Mouse (Mus musculus): ENCODE data around the gene Hltf. TPM values are rescaled to one million over a fixed set of nuclear protein-coding genes. Genes with fewer than 3 reads are reported as not detected.

The Hltf gene
- total and polyA plus RNA-seq, 2 experiments, result 1.2 to 15.2 TPM

GRCm38 (mm10) chr3:20143726-20144125 lies 86.1 kb downstream of the Hltf start:
- Histone ChIP-seq H3K4me1 (ENCODE audit: control insufficient read depth, insufficient read depth, low read length) (no peaks in the 10 kb centered on the region), H3K9ac (ENCODE audit: low read depth, low read length) (no peak overlapping the region), H3K36me3 (ENCODE audit: control insufficient read depth, insufficient read depth, low read length) (no peaks in the 10 kb centered on the region; the same call in 1 of the 2 replicates), H3K27ac (replicated peaks; ENCODE audit: insufficient read depth, low read depth, low read length) (no peak overlapping the region), H3K4me3 (ENCODE audit: insufficient read depth, low read depth, low read length) (no peak overlapping the region), H3K79me2 (ENCODE audit: control insufficient read depth, insufficient read depth, low read length) (no peaks in the 10 kb centered on the region), H3K27me3 (ENCODE audit: control insufficient read depth, insufficient read depth, low read length) (no peaks in the 10 kb centered on the region)
- 76% methylated on average over 3 of the region's 3 CpGs for WGBS
- TF ChIP-seq CTCF (IDR thresholded peaks at IDR 0.05; ENCODE audit: low read depth, low read length) (no peak), POLR2A (IDR thresholded peaks at IDR 0.05; ENCODE audit: extremely low read depth, insufficient read depth, low read length) (no peak)
- DNase-seq (ENCODE audit: extremely low read depth, low read depth, low spot score), result no peak

DNA sequence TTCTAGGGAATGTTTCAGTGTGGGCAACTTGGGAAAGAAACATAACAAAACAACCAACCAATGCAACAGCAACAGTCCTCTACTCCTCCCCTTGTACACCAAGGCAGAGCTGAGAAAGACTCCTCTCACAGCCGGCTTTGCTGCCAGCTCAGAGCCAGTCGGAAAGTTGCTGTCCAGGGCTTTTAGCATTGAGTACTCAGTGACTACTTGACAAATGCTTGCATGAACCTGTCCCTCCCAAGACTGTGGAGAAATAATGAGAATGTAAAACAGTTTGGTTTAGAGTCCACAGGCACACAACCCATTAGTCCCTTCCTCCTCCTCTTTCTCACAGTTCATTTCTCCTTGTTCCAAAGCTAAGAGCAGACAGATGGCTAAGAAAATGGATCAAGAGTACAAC lies 86.8 kb downstream of the Hltf start:
- WGBS, result 82% methylated on average over 2 of the region's 2 CpGs
- no peak overlapping the region for H3K27ac ChIP-seq (replicated peaks; ENCODE audit: insufficient read depth, low read depth, low read length)
- peaks cover 2% of the 10 kb centered on the region; the same call in 1 of the 2 replicates for H3K36me3 ChIP-seq (ENCODE audit: control insufficient read depth, insufficient read depth, low read length)

DNA sequence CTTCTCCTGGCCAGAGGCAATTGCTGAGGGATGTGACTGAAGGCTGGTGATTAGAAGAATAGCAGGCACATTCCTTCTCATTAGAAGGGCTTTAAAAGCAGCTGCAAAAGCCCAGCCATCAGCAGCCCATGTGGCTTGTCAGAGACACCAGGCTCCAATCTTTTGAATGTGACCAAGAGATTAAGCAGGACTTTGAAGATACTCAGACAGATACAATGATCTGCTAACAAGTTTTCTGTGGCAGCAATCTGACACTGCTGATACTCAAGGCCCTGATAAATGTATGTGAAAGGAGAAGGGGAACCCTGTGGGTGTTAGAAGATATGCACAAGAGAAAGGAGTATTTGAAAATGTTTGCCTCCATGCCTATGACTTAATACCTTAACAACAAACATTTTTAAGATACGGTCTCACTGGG lies 88.1 kb downstream of the Hltf start:
- TF ChIP-seq CTCF (IDR thresholded peaks at IDR 0.05; ENCODE audit: low read depth, low read length) (no peak), POLR2A (IDR thresholded peaks at IDR 0.05; ENCODE audit: extremely low read depth, insufficient read depth, low read length) (no peak)
- no peak overlapping the region for H3K27ac ChIP-seq (replicated peaks; ENCODE audit: insufficient read depth, low read depth, low read length)
- no peak overlapping the region for H3K9ac ChIP-seq (ENCODE audit: low read depth, low read length)
- H3K4me3 ChIP-seq (ENCODE audit: insufficient read depth, low read depth, low read length), result no peak overlapping the region
- DNase-seq (ENCODE audit: extremely low read depth, low read depth, low spot score), result no peak
- peaks cover 8% of the 10 kb centered on the region; the same call in 1 of the 2 replicates for H3K36me3 ChIP-seq (ENCODE audit: control insufficient read depth, insufficient read depth, low read length)
- H3K4me1 ChIP-seq (ENCODE audit: control insufficient read depth, insufficient read depth, low read length), result no peaks in the 10 kb centered on the region
- H3K27me3 ChIP-seq (ENCODE audit: control insufficient read depth, insufficient read depth, low read length), result no peaks in the 10 kb centered on the region
- WGBS, result 91% methylated on average over 1 of the region's 1 CpGs
- H3K79me2 ChIP-seq (ENCODE audit: control insufficient read depth, insufficient read depth, low read length), result no peaks in the 10 kb centered on the region

More for the DNA sequence above, 86.8 kb downstream of the Hltf start:
- Histone ChIP-seq H3K9ac (ENCODE audit: low read depth, low read length) (no peak overlapping the region), H3K79me2 (ENCODE audit: control insufficient read depth, insufficient read depth, low read length) (no peaks in the 10 kb centered on the region), H3K4me1 (ENCODE audit: control insufficient read depth, insufficient read depth, low read length) (no peaks in the 10 kb centered on the region), H3K27me3 (ENCODE audit: control insufficient read depth, insufficient read depth, low read length) (no peaks in the 10 kb centered on the region), H3K4me3 (ENCODE audit: insufficient read depth, low read depth, low read length) (no peak overlapping the region)
- TF ChIP-seq CTCF (IDR thresholded peaks at IDR 0.05; ENCODE audit: low read depth, low read length), result no peak
- no peak for TF ChIP-seq POLR2A (IDR thresholded peaks at IDR 0.05; ENCODE audit: extremely low read depth, insufficient read depth, low read length)
- no peak for DNase-seq (ENCODE audit: extremely low read depth, low read depth, low spot score)

DNA sequence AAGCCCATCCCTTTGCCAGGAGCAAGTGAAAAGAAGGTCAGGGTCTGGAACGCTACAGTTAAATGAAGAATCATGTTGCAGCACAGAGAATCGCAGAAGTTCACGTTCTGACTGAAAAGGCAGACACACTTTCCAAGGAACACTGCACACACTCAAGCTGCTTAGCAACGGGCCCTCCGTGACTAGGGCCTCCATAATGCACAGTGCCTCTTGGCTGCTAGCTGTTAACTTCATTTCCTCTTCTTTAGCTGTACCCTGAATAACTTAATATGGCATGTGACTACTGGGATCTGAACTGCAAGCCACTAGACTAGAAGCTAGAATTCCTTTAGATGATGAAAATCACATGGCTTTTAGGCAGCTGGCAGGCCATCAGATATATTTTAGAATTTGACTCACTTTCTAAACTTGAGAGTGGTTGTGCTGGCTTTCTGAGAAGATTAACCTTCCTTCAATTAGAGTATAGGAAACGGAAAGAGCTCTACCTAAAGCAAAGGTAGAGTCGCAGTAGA lies 89.3 kb downstream of the Hltf start:
- H3K9ac ChIP-seq (ENCODE audit: low read depth, low read length), result no peak overlapping the region
- TF ChIP-seq CTCF (IDR thresholded peaks at IDR 0.05; ENCODE audit: low read depth, low read length), result no peak
- no peak for TF ChIP-seq POLR2A (IDR thresholded peaks at IDR 0.05; ENCODE audit: extremely low read depth, insufficient read depth, low read length)
- no peaks in the 10 kb centered on the region for H3K27me3 ChIP-seq (ENCODE audit: control insufficient read depth, insufficient read depth, low read length)
- no peaks in the 10 kb centered on the region for H3K4me1 ChIP-seq (ENCODE audit: control insufficient read depth, insufficient read depth, low read length)
- H3K36me3 ChIP-seq (ENCODE audit: control insufficient read depth, insufficient read depth, low read length), result peaks cover 8% of the 10 kb centered on the region; the same call in 1 of the 2 replicates
- DNase-seq (ENCODE audit: extremely low read depth, low read depth, low spot score), result no peak
- no peaks in the 10 kb centered on the region for H3K79me2 ChIP-seq (ENCODE audit: control insufficient read depth, insufficient read depth, low read length)
- no peak overlapping the region for H3K4me3 ChIP-seq (ENCODE audit: insufficient read depth, low read depth, low read length)
- no peak overlapping the region for H3K27ac ChIP-seq (replicated peaks; ENCODE audit: insufficient read depth, low read depth, low read length)
- WGBS, result 94% methylated on average over 7 of the region's 7 CpGs

DNA sequence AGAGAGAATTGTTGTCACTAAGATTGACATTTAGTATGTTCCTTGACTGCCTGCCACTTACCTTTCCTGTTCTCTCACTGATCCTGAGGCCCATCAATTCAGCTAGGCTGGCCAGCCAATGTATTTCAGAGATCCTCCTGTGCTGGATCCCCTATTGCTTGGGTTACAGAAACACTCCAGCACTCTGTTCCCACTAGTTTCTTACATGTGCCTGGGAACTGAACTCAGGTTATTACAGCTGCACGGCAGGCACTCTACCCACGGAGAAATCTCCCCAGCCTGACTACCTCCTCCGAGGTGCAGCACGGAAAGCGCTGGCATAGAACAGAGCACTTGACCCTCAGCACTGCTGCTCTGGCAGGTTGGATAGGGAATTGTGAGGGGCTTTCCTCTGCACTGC lies 90.0 kb downstream of the Hltf start:
- Histone ChIP-seq H3K4me3 (ENCODE audit: insufficient read depth, low read depth, low read length) (no peak overlapping the region), H3K27me3 (ENCODE audit: control insufficient read depth, insufficient read depth, low read length) (no peaks in the 10 kb centered on the region), H3K27ac (replicated peaks; ENCODE audit: insufficient read depth, low read depth, low read length) (no peak overlapping the region), H3K9ac (ENCODE audit: low read depth, low read length) (no peak overlapping the region), H3K36me3 (ENCODE audit: control insufficient read depth, insufficient read depth, low read length) (peaks cover 8% of the 10 kb centered on the region; the same call in 1 of the 2 replicates), H3K4me1 (ENCODE audit: control insufficient read depth, insufficient read depth, low read length) (no peaks in the 10 kb centered on the region), H3K79me2 (ENCODE audit: control insufficient read depth, insufficient read depth, low read length) (no peaks in the 10 kb centered on the region)
- no peak for DNase-seq (ENCODE audit: extremely low read depth, low read depth, low spot score)
- WGBS, result 94% methylated on average over 5 of the region's 5 CpGs
- TF ChIP-seq POLR2A (IDR thresholded peaks at IDR 0.05; ENCODE audit: extremely low read depth, insufficient read depth, low read length) (no peak), CTCF (IDR thresholded peaks at IDR 0.05; ENCODE audit: low read depth, low read length) (no peak)

- Histone ChIP-seq H3K79me2 (ENCODE audit: control insufficient read depth, insufficient read depth, low read length) (no peaks in the 10 kb centered on the region), H3K4me1 (ENCODE audit: control insufficient read depth, insufficient read depth, low read length) (no peaks in the 10 kb centered on the region), H3K9ac (ENCODE audit: low read depth, low read length) (no peak overlapping the region), H3K27me3 (ENCODE audit: control insufficient read depth, insufficient read depth, low read length) (no peaks in the 10 kb centered on the region), H3K4me3 (ENCODE audit: insufficient read depth, low read depth, low read length) (no peak overlapping the region), H3K36me3 (ENCODE audit: control insufficient read depth, insufficient read depth, low read length) (peaks cover 8% of the 10 kb centered on the region; the same call in 1 of the 2 replicates), H3K27ac (replicated peaks; ENCODE audit: insufficient read depth, low read depth, low read length) (no peak overlapping the region)
- 93% methylated on average over 2 of the region's 2 CpGs for WGBS
- no peak for DNase-seq (ENCODE audit: extremely low read depth, low read depth, low spot score)
- TF ChIP-seq CTCF (IDR thresholded peaks at IDR 0.05; ENCODE audit: low read depth, low read length) (no peak), POLR2A (IDR thresholded peaks at IDR 0.05; ENCODE audit: extremely low read depth, insufficient read depth, low read length) (no peak)
These were observed 92.9 kb downstream of the Hltf start for GRCm38 (mm10) chr3:20150511-20150910.
